Mouse (Mus musculus): ENCODE data around the gene Ppcdc. TPM values are rescaled to one million over a fixed set of nuclear protein-coding genes. Genes with fewer than 3 reads are reported as not detected.

Gene Ppcdc
- polyA plus RNA-seq, 1 experiment from 2014 or later: 14.2 TPM

DNA sequence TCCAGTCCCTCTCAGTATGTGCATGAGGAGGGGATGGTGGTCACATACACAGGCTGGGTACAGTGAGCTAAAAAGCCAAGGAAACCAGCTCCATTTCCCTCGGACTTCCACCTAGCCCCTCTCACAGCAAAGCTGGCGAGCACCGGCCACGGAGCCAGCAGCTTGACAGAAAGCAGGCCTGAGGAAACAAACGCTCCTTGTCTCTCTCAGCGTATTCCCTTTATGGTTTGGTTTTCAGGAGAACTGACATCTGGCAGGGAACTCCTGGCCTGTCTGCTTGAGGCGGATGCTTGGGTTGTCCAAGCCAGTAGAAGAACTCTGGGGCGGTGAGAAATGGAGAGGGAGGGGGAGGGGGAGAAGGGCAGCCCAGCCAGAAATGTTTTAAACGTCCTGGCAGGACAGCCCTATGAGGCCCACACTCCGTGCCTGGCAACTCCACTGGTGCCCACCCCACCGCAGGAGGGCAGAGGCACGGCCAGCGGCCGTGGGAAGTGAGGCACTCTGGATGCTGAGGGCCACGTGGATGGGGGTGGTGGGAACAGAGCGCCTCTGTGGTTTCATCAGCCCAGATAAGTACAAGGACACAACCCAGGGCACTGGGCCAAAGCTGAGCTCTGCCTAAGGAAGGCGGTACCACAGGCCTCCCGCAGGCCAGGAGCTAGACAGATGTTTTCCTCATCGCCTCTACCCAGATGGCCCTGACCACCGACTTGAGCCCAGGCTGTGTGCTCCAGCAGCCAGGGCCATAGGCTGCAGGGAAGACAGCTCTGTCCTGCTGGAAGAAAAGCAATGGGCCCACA lies 19.4 kb downstream of the Ppcdc start:
- Histone ChIP-seq H3K36me3 (ENCODE audit: control insufficient read depth, insufficient read depth, low read length) (0 out of 2 replicates have a peak, but pooled peaks cover 2% of the 10 kb centered on the region), H3K4me1 (replicated peaks; ENCODE audit: control insufficient read depth, insufficient read depth) (peaks cover 4% of the 10 kb centered on the region; the same call in 1 of the 2 replicates), H3K27ac (replicated peaks) (peak overlapping the region; percentile 93), H3K4me2 (replicated peaks; ENCODE audit: low read depth) (peak overlapping the region; percentile 26; the same call in 1 of the 2 replicates), H3K4me3 (ENCODE audit: low read depth, low read length) (no peak overlapping the region), H3K27me3 (ENCODE audit: control insufficient read depth, insufficient read depth, low read length) (no peaks in the 10 kb centered on the region), H3K9ac (ENCODE audit: low read length) (peak overlapping the region; percentile 35; the same call in 1 of the 2 replicates), H3K9me3 (ENCODE audit: control insufficient read depth, low read length) (no peaks in the 10 kb centered on the region)
- TF ChIP-seq CTCF (IDR thresholded peaks at IDR 0.05; ENCODE audit: low read depth) (peak; percentile 55), EP300 (optimal IDR thresholded peaks at IDR 0.05) (no peak)
- peak; percentile 79 for DNase-seq (ENCODE audit: low spot score)
- 29% methylated on average over 19 of the region's 20 CpGs for WGBS
- ATAC-seq (ENCODE audit: low FRiP score, low TSS enrichment): peak; percentile 85

DNA sequence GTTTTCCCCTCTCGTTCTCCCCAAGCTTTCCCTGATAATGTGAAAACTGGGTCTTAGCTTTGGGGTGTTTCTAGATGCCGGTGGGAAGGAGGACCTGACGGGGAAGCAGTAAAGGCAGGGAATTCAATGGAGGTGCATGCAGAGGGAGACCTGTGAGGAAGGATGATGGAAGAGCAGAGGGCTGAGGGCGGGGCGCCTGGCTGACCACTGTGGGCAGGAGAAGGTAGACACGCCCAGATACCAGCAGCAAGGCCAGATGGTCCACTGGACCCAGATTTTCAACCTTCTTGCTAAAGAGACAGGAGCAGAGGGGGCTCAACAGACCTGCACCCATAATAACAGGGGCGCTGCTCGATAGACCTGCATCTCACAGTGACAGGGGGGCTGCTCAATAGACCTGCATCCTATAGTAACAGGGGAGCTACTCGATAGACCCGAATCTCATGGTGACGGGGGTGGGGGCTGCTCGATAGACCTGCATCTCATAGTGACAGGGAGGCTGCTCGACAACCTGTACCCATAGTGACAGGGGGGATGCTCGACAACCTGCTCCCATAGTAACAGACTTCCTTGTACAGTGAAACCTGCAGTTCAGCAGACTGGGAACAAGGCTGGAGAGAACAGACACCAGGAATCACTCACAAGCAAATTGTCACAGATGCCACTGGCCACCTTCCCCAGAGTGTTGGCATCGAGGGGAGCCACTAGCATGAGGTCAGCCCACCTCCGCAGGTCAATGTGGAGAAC lies 20.2 kb downstream of the Ppcdc start:
- no peak overlapping the region for H3K4me2 ChIP-seq (replicated peaks; ENCODE audit: low read depth)

DNA sequence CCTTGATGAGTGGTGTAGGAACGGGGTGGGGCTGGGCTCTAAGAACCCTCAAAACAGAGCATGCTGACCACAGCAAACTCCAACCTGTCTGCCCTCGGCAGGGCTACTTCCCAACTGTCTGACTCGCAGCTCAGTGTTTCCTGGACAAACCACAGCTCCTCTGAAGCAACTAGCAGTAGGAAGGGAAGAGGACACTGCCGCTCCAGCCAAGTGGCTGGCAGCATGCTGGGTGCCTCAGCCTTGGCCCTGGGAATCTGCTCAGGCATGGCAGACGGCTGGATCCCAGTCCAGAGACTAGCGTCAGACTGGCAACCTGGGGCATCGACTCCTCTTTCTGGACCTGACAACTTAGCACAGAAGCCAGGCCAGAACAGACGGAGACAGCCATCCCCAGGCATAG lies 22.6 kb downstream of the Ppcdc start:
- no peak for DNase-seq (ENCODE audit: low spot score)
- WGBS: 78% methylated on average over 8 of the region's 8 CpGs
- TF ChIP-seq EP300 (optimal IDR thresholded peaks at IDR 0.05) (no peak), CTCF (IDR thresholded peaks at IDR 0.05; ENCODE audit: low read depth) (no peak)

More for the DNA sequence above, 20.2 kb downstream of the Ppcdc start:
- 76% methylated on average over 16 of the region's 16 CpGs for WGBS
- TF ChIP-seq CTCF (IDR thresholded peaks at IDR 0.05; ENCODE audit: low read depth): no peak
- no peak for TF ChIP-seq EP300 (optimal IDR thresholded peaks at IDR 0.05)
- DNase-seq (ENCODE audit: low spot score) (no peak), ATAC-seq (ENCODE audit: low FRiP score, low TSS enrichment) (no peak)
- no peaks in the 10 kb centered on the region for H3K9me3 ChIP-seq (ENCODE audit: control insufficient read depth, low read length)
- 0 out of 2 replicates have a peak, but pooled peaks cover 2% of the 10 kb centered on the region for H3K36me3 ChIP-seq (ENCODE audit: control insufficient read depth, insufficient read depth, low read length)
- peak overlapping the region; percentile 2; the same call in 1 of the 2 replicates for H3K9ac ChIP-seq (ENCODE audit: low read length)
- no peaks in the 10 kb centered on the region for H3K27me3 ChIP-seq (ENCODE audit: control insufficient read depth, insufficient read depth, low read length)
- H3K27ac ChIP-seq (replicated peaks): peak overlapping the region; percentile 93
- no peak overlapping the region for H3K4me3 ChIP-seq (ENCODE audit: low read depth, low read length)
- peaks cover 4% of the 10 kb centered on the region; the same call in 1 of the 2 replicates for H3K4me1 ChIP-seq (replicated peaks; ENCODE audit: control insufficient read depth, insufficient read depth)

DNA sequence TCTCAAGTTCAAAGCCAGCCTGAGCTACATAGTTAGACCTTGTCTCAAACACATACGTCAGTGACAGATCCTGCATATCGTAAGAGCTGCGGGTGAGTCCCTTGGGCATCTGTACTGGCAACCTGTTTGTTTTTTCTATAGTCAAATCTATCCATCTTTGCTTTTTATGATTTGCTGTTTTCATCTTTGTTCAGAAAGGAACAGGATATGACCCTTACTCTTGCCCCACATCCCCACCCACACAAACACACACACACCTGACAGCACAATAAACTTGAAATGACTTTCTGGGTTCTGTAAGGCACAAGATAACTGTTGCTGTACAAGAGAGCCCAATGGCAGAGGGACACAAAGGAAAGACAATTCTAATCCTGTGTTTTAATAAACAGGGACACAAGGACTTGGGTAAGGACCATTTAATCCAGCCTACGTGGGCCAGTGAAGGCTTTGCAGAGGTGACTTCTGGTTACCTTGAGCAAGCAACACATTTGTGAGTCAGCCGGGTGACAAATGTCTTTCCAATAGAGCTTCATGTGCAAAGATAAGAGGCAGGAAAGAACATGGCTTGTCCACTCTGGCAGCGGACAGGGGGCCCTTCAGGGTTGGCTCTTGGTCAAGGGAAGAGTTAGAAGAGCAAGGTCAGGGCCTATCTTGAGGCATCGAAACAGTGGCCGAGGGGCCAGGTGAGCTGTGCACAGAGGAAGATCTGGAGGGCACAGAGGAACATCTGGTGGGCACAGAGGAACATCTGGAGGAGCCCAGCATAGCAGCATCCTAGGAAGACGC lies 32.6 kb downstream of the Ppcdc start:
- DNase-seq (ENCODE audit: low spot score): no peak
- ATAC-seq (ENCODE audit: low FRiP score, low TSS enrichment): peak; percentile 46; the same call in 1 of the 2 replicates
- Histone ChIP-seq H3K27ac (replicated peaks) (no peak overlapping the region), H3K9ac (ENCODE audit: low read length) (no peak overlapping the region), H3K4me3 (ENCODE audit: low read depth, low read length) (no peak overlapping the region), H3K36me3 (ENCODE audit: control insufficient read depth, insufficient read depth, low read length) (no peaks in the 10 kb centered on the region), H3K4me1 (replicated peaks; ENCODE audit: control insufficient read depth, insufficient read depth) (no peaks in the 10 kb centered on the region), H3K9me3 (ENCODE audit: control insufficient read depth, low read length) (no peaks in the 10 kb centered on the region), H3K27me3 (ENCODE audit: control insufficient read depth, insufficient read depth, low read length) (no peaks in the 10 kb centered on the region), H3K4me2 (replicated peaks; ENCODE audit: low read depth) (no peak overlapping the region)
- 79% methylated on average over 9 of the region's 9 CpGs for WGBS
- no peak for TF ChIP-seq EP300 (optimal IDR thresholded peaks at IDR 0.05)
- TF ChIP-seq CTCF (IDR thresholded peaks at IDR 0.05; ENCODE audit: low read depth): no peak

More for the DNA sequence above, 22.6 kb downstream of the Ppcdc start:
- ATAC-seq (ENCODE audit: low FRiP score, low TSS enrichment): no peak
- no peaks in the 10 kb centered on the region for H3K27me3 ChIP-seq (ENCODE audit: control insufficient read depth, insufficient read depth, low read length)
- no peak overlapping the region for H3K4me2 ChIP-seq (replicated peaks; ENCODE audit: low read depth)
- H3K9ac ChIP-seq (ENCODE audit: low read length): no peak overlapping the region
- H3K4me3 ChIP-seq (ENCODE audit: low read depth, low read length): no peak overlapping the region
- H3K9me3 ChIP-seq (ENCODE audit: control insufficient read depth, low read length): no peaks in the 10 kb centered on the region
- H3K4me1 ChIP-seq (replicated peaks; ENCODE audit: control insufficient read depth, insufficient read depth): peaks cover 4% of the 10 kb centered on the region; the same call in 1 of the 2 replicates
- no peak overlapping the region for H3K27ac ChIP-seq (replicated peaks)
- H3K36me3 ChIP-seq (ENCODE audit: control insufficient read depth, insufficient read depth, low read length): 0 out of 2 replicates have a peak, but pooled peaks cover 2% of the 10 kb centered on the region

DNA sequence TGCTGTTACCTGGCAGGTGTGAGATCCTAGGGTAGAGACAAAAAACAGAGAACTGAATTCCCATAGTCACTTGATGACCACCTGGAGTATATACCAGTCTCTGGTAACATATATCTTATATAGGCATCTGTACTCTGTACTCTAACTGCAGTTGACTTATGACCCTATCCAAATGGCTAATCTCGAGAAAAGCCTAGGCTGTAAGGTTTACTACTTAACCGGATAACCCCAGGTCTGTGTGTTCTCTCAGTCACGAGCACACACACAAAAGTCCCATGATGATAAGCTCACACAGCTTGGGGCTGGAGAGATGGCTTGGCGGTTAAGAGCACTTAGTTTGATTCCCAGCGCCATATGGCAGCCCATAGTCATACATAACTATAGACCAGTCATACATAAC lies 33.5 kb downstream of the Ppcdc start:
- no peak for ATAC-seq (ENCODE audit: low FRiP score, low TSS enrichment)
- WGBS: 77% methylated on average over 5 of the region's 5 CpGs
- H3K27ac ChIP-seq (replicated peaks): no peak overlapping the region

More for the DNA sequence above, 33.5 kb downstream of the Ppcdc start:
- Histone ChIP-seq H3K9ac (ENCODE audit: low read length) (no peak overlapping the region), H3K27me3 (ENCODE audit: control insufficient read depth, insufficient read depth, low read length) (no peaks in the 10 kb centered on the region), H3K4me2 (replicated peaks; ENCODE audit: low read depth) (no peak overlapping the region), H3K36me3 (ENCODE audit: control insufficient read depth, insufficient read depth, low read length) (no peaks in the 10 kb centered on the region), H3K4me3 (ENCODE audit: low read depth, low read length) (no peak overlapping the region), H3K4me1 (replicated peaks; ENCODE audit: control insufficient read depth, insufficient read depth) (no peaks in the 10 kb centered on the region), H3K9me3 (ENCODE audit: control insufficient read depth, low read length) (no peaks in the 10 kb centered on the region)
- DNase-seq (ENCODE audit: low spot score): no peak
- TF ChIP-seq CTCF (IDR thresholded peaks at IDR 0.05; ENCODE audit: low read depth) (no peak), EP300 (optimal IDR thresholded peaks at IDR 0.05) (no peak)

All from stomach, postnatal 0 days (tissue).